Comparison of ENCODE assay signal across 20 mouse cellular contexts in genomic region chr2:37837542-37837941, GRCm38 (mm10).
DNase-seq lines count a peak whose midpoint lies in the region; ATAC-seq and TF ChIP-seq lines count a peak whose summit lies in the region.
"Had no signal": no experiment of that assay in that cellular context is flagged by ENCODE, and none has a peak within 500 bp of the region (broad histone marks: within the 10 kb centered on the region; RNA-seq: fewer than 3 reads in every experiment).

No protein-coding gene starts in this region.

- 0 out of 2 replicates have a peak, but pooled peaks cover 3% of the 10 kb centered on the region for H3K4me1 ChIP-seq in intestine, embryonic 15.5 days (replicated peaks)
- H3K4me1 ChIP-seq in intestine, postnatal 0 days (replicated peaks; ENCODE audit: control insufficient read depth, insufficient read depth, low read length): peaks cover 5% of the 10 kb centered on the region; the same call in 1 of the 2 replicates
- H3K4me1 ChIP-seq in lung, postnatal 0 days (ENCODE audit: insufficient read depth, low read depth, low read length): no peaks in the 10 kb centered on the region
- H3K4me1 ChIP-seq in intestine, embryonic 16.5 days (ENCODE audit: control insufficient read depth, insufficient read depth, low read length): peaks cover 5% of the 10 kb centered on the region; the same call in 1 of the 2 replicates

- no peak overlapping the region for H3K9ac ChIP-seq in intestine, embryonic 15.5 days
- H3K9ac ChIP-seq in intestine, postnatal 0 days (ENCODE audit: low read depth, low read length): no peak overlapping the region
- H3K9ac ChIP-seq in lung, postnatal 0 days (replicated peaks; ENCODE audit: low read depth): no peak overlapping the region
- no peak overlapping the region for H3K9ac ChIP-seq in intestine, embryonic 16.5 days (ENCODE audit: low read depth, low read length)
- H3K9ac ChIP-seq: embryonic facial prominence, embryonic 12.5 days; forebrain, embryonic 12.5 days had no signal

- ATAC-seq in intestine, embryonic 15.5 days: 0 out of 2 replicates have a peak, but pooled peaks have one; percentile 7
- ATAC-seq in intestine, postnatal 0 days: no peak
- ATAC-seq in lung, postnatal 0 days: peak; percentile 82
- ATAC-seq in intestine, embryonic 16.5 days: no peak
- ATAC-seq: forebrain, embryonic 14.5 days; forebrain, embryonic 16.5 days had no signal

- DNase-seq in lung, postnatal 0 days (ENCODE audit: low spot score): peak; percentile 71
- DNase-seq in lung, postnatal 14 days: no peak
- peak; percentile 27 for DNase-seq in lung, postnatal 36 days
- DNase-seq in kidney, adult 9 months: no peak
- DNase-seq: adrenal gland, adult 2 months; adrenal gland, postnatal 10 days; adrenal gland, postnatal 25 days; cerebellum, adult 11 months; cerebellum, adult 18-20 months; cerebellum, adult 9-10 months; cerebellum, postnatal 10 days; cerebellum, postnatal 25 days had no signal

- H3K27ac ChIP-seq in intestine, embryonic 15.5 days: no peak overlapping the region
- H3K27ac ChIP-seq in intestine, postnatal 0 days (ENCODE audit: low read depth, low read length): no peak overlapping the region
- no peak overlapping the region for H3K27ac ChIP-seq in lung, postnatal 0 days (ENCODE audit: low read length)
- 0 out of 2 replicates have a peak overlapping the region, but pooled peaks have one; percentile 8 for H3K27ac ChIP-seq in intestine, embryonic 16.5 days (ENCODE audit: low read length)
- H3K27ac ChIP-seq: embryonic facial prominence, embryonic 10.5 days; embryonic facial prominence, embryonic 12.5 days; forebrain, embryonic 12.5 days had no signal

- no peak overlapping the region for H3K4me2 ChIP-seq in intestine, embryonic 15.5 days (replicated peaks)
- H3K4me2 ChIP-seq in intestine, postnatal 0 days (replicated peaks; ENCODE audit: low read depth): no peak overlapping the region
- H3K4me2 ChIP-seq in lung, postnatal 0 days (replicated peaks; ENCODE audit: low read depth, low read length): no peak overlapping the region
- no peak overlapping the region for H3K4me2 ChIP-seq in intestine, embryonic 16.5 days (ENCODE audit: low read depth, low read length)
- H3K4me2 ChIP-seq: embryonic facial prominence, embryonic 12.5 days; forebrain, embryonic 12.5 days had no signal

- WGBS in intestine, embryonic 15.5 days: 88% methylated on average over 3 of the region's 3 CpGs
- 89% methylated on average over 3 of the region's 3 CpGs for WGBS in intestine, postnatal 0 days
- WGBS in lung, postnatal 0 days: 80% methylated on average over 3 of the region's 3 CpGs
- 96% methylated on average over 3 of the region's 3 CpGs for WGBS in intestine, embryonic 16.5 days

- H3K4me3 ChIP-seq in intestine, embryonic 15.5 days (replicated peaks): no peak overlapping the region
- no peak overlapping the region for H3K4me3 ChIP-seq in intestine, postnatal 0 days (ENCODE audit: low read depth, low read length)
- H3K4me3 ChIP-seq in lung, postnatal 0 days (ENCODE audit: low read depth, low read length): no peak overlapping the region
- H3K4me3 ChIP-seq in intestine, embryonic 16.5 days (ENCODE audit: low read length): no peak overlapping the region
- H3K4me3 ChIP-seq: embryonic facial prominence, embryonic 10.5 days; embryonic facial prominence, embryonic 12.5 days; forebrain, embryonic 12.5 days had no signal

- no peaks in the 10 kb centered on the region for H3K27me3 ChIP-seq in intestine, embryonic 15.5 days (replicated peaks)
- no peaks in the 10 kb centered on the region for H3K27me3 ChIP-seq in intestine, postnatal 0 days (replicated peaks; ENCODE audit: control insufficient read depth, insufficient read depth, low read length)
- no peaks in the 10 kb centered on the region for H3K27me3 ChIP-seq in lung, postnatal 0 days (replicated peaks; ENCODE audit: insufficient read depth, low read length)
- H3K27me3 ChIP-seq in intestine, embryonic 16.5 days (replicated peaks; ENCODE audit: control insufficient read depth, insufficient read depth, low read length): no peaks in the 10 kb centered on the region
- H3K27me3 ChIP-seq: embryonic facial prominence, embryonic 12.5 days; forebrain, embryonic 12.5 days had no signal

- TF ChIP-seq CTCF in intestine, postnatal 0 days (IDR thresholded peaks at IDR 0.05; ENCODE audit: low read depth): no peak
- no peak for TF ChIP-seq CTCF in lung, postnatal 0 days (IDR thresholded peaks at IDR 0.05)

- no peak for TF ChIP-seq EP300 in lung, postnatal 0 days (IDR thresholded peaks at IDR 0.05)

- H3K9me3 ChIP-seq in intestine, embryonic 15.5 days: no peaks in the 10 kb centered on the region
- H3K9me3 ChIP-seq in intestine, postnatal 0 days (ENCODE audit: control insufficient read depth): no peaks in the 10 kb centered on the region
- no peaks in the 10 kb centered on the region for H3K9me3 ChIP-seq in lung, postnatal 0 days (ENCODE audit: low read length)
- no peaks in the 10 kb centered on the region for H3K9me3 ChIP-seq in intestine, embryonic 16.5 days (ENCODE audit: control insufficient read depth, low read length)
- H3K9me3 ChIP-seq: embryonic facial prominence, embryonic 10.5 days; embryonic facial prominence, embryonic 12.5 days; forebrain, embryonic 12.5 days had no signal

- no peaks in the 10 kb centered on the region for H3K36me3 ChIP-seq in intestine, embryonic 15.5 days
- no peaks in the 10 kb centered on the region; the same call in 1 of the 2 replicates for H3K36me3 ChIP-seq in intestine, postnatal 0 days (ENCODE audit: control insufficient read depth, insufficient read depth)
- no peaks in the 10 kb centered on the region for H3K36me3 ChIP-seq in lung, postnatal 0 days (ENCODE audit: insufficient read depth, low read length)
- no peaks in the 10 kb centered on the region for H3K36me3 ChIP-seq in intestine, embryonic 16.5 days (ENCODE audit: control insufficient read depth, insufficient read depth, low read length)
- H3K36me3 ChIP-seq: embryonic facial prominence, embryonic 12.5 days; forebrain, embryonic 12.5 days had no signal

Comparison
In these comparisons a context has a peak if more than half of its experiments do, and no peak if none do; other contexts are left out.
1. ATAC-seq: peak in intestine, embryonic 15.5 days (single experiment) and lung, postnatal 0 days (single experiment); none in intestine, postnatal 0 days (single experiment) and intestine, embryonic 16.5 days (single experiment).
2. DNase-seq: peak in lung, postnatal 0 days (single experiment) and lung, postnatal 36 days (single experiment); none in lung, postnatal 14 days (single experiment) and kidney, adult 9 months (single experiment).